Mouse (Mus musculus) B cell, adult 62 days (primary cell): Measurements from ENCODE around the gene Bcap31. TPM values are rescaled to one million over a fixed set of nuclear protein-coding genes. Genes with fewer than 3 reads are reported as not detected.

ENCODE experiments used
- total RNA-seq: library from RNA; stranded (reverse); gene quantifications from 4 replicates; pipeline ENCODE4 v1.2.4, GENCODE M21; 2023

Bcap31 gene
- total RNA-seq = 127 to 144 TPM (median 136 TPM) in 4 replicates

GRCm38 (mm10) chrX:73716109-73716661, at the start of gene Bcap31, which contains the start of gene Abcd1:
TSS of gene Bcap31 (minus strand) at chrX:73716175.
TSS of gene Abcd1 (plus strand) at chrX:73716597.

GRCm38 (mm10) chrX:73756334-73757140, 40.6 kb upstream of the Bcap31 start, which contains the start of gene Plxnb3:
TSS of gene Plxnb3 (plus strand) at chrX:73757090.

DNA sequence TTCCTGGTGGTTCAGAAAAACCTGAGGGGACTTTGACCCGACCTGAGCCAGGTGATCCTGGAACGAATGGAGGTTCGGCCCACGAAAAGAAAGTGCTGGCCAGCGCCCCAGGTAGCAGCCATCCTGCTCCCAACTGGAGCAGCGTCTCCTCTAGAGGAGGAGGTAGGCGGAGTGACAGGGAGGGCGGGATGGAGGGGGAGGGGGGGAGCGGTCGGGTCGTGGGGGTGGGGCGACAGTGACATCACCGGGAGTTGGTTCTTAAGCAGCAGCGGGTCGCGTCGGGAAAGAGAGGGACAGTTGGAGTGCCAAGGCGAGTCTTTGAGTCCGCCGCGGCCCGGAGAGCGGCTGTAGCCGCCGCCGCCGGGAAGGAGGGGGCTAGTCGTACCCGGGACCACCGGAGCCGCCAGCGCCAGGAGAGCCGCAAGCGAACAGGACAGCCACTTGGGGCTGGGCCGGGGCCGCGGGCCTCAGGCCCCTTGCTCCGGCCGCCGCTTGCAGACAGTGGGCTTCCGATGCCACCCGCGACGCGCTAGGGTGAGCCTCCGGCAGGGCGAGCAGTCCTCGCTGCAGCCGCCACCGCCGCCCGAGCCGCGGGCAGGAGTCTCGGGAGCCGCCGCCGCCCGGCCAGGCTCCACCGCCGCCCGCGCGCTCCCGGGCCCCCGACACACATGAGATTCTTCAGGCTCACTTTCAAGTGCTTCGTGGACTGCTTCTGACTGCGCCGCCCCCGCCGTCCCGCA, 42.9 kb downstream of the Bcap31 start, which contains the start of gene Slc6a8:
Slc6a8 (plus strand) TSS at position 272 of the 740 bp plus-strand sequence.

GRCm38 (mm10) chrX:73659575-73660283, 56.2 kb downstream of the Bcap31 start, which contains the start of gene Pnck:
TSS of gene Pnck (minus strand) at chrX:73660117.

DNA sequence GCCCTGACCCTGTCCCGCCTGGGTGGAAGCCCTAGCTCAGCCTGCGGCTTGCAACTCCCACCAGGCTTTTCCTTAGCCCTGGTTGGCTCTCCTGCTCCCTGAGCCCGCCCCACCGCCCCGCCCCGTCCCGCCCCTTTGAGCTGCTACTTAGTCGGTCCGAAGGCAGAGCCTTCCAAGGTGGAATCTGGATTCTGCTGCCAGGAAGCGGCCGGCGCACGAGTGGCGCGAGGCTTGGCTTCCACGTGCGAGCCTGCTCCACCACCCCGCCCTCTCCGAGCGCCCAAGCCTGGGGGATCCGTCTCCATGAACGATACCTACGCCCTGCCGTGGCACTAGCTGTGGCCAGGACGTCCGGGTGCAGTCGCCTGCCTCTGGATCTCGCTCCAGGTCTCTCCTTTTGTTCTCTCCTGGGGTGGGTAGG, 76.7 kb downstream of the Bcap31 start, which contains the start of gene Dusp9:
Dusp9 (plus strand) TSS at position 165 of the 421 bp plus-strand sequence.

Other genes starting within 250 kb of the Bcap31 start
- 0.44 to 0.89 TPM (median 0.83 TPM) in 3 of 4 replicates, not detected in the other for gene Bgn, start 232.6 kb downstream of the Bcap31 start, total RNA-seq
- not detected in 4 replicates for gene Atp2b3, start 213.1 kb downstream of the Bcap31 start, total RNA-seq
- gene Dusp9, start 76.8 kb downstream of the Bcap31 start, total RNA-seq = not detected in 4 replicates
- 1.1 TPM in 1 of 4 replicates, not detected in the others for gene Pnck, start 56.1 kb downstream of the Bcap31 start, total RNA-seq
- gene Slc6a8, start 43.0 kb downstream of the Bcap31 start, total RNA-seq = 0.64 to 1.6 TPM in 2 of 4 replicates, not detected in the others
- gene Abcd1, start 422 bp upstream of the Bcap31 start, total RNA-seq = 67.1 to 75.5 TPM (median 69.5 TPM) in 4 replicates
- 0.09 TPM in 1 of 4 replicates, not detected in the others for gene Plxnb3, start 40.9 kb upstream of the Bcap31 start, total RNA-seq
- 162 to 174 TPM (median 166 TPM) in 4 replicates for gene Srpk3, start 58.2 kb upstream of the Bcap31 start, total RNA-seq
- gene Idh3g, start 70.7 kb upstream of the Bcap31 start, total RNA-seq = 144 to 159 TPM (median 154 TPM) in 4 replicates
- gene Ssr4, start 70.9 kb upstream of the Bcap31 start, total RNA-seq = 126 to 139 TPM (median 134 TPM) in 4 replicates
- gene Pdzd4, start 108.8 kb upstream of the Bcap31 start, total RNA-seq = 0.52 to 1.3 TPM (median 0.90 TPM) in 4 replicates
- 0.21 TPM in 1 of 4 replicates, not detected in the others for gene Avpr2, start 175.9 kb upstream of the Bcap31 start, total RNA-seq
- 16.2 to 21.5 TPM (median 17.9 TPM) in 4 replicates for gene L1cam, start 179.9 kb upstream of the Bcap31 start, total RNA-seq
- gene Arhgap4, start 205.7 kb upstream of the Bcap31 start, total RNA-seq = 327 to 363 TPM (median 346 TPM) in 4 replicates
- 47.6 to 57.0 TPM (median 52.9 TPM) in 4 replicates for gene Naa10, start 205.8 kb upstream of the Bcap31 start, total RNA-seq
- 36.1 to 45.6 TPM (median 43.1 TPM) in 4 replicates for gene Renbp, start 214.7 kb upstream of the Bcap31 start, total RNA-seq